Mouse (Mus musculus) CD4-positive, CD25-positive, alpha-beta regulatory T cell, adult 2 months (primary cell): ENCODE measurements around the gene Rgs10.

Experiments
- DNase-seq: peaks from one replicate; pipeline ENCODE4 v3.0.0-alpha.2; 2012; ENCODE audit warnings: low read depth, low spot score

The Rgs10 gene

DNA sequence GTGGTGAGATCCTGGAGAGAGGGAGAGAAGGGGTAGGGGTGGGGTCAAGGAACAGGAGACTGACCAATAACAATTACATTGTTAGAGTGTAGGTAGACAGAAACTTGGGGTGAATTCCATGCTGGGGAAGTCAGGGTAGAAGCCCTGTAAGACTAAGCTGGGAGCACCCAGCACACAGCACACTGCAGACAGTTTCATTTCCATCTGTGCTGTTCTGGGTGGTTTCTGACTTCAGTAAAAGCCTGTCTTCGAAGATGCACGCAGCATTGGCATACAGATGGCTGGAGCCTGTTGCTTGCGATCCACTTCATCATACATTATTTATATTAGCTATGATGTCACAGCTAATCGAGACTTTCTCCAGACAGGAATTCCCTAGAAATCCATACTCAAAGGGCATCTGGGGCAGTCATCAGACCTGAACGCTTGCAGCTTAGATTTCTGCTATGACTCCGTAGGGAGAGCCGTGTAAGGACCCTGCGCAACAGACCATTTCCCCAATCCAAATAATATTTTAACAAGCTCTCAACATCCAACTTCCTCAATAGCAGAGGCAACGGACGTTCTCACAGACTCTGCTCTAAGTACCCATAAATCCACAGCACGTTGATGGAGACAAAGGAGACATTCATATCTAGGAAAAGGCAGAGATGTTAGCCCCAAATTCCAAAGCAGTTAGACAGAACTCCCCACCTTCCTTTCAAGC is 7.7 kb downstream of the Rgs10 start:
- DNase-seq, result peak; percentile 26

GRCm38 (mm10) chr7:128408265-128408664 is 10.3 kb downstream of the Rgs10 start:
- peak; percentile 59 for DNase-seq

GRCm38 (mm10) chr7:128403988-128404387 is 14.6 kb downstream of the Rgs10 start:
- no peak for DNase-seq

- no peak for DNase-seq
Observed at GRCm38 (mm10) chr7:128403586-128403985, 15.0 kb downstream of the Rgs10 start.

- DNase-seq, result no peak
Observed at GRCm38 (mm10) chr7:128403128-128403527, 15.4 kb downstream of the Rgs10 start.

DNA sequence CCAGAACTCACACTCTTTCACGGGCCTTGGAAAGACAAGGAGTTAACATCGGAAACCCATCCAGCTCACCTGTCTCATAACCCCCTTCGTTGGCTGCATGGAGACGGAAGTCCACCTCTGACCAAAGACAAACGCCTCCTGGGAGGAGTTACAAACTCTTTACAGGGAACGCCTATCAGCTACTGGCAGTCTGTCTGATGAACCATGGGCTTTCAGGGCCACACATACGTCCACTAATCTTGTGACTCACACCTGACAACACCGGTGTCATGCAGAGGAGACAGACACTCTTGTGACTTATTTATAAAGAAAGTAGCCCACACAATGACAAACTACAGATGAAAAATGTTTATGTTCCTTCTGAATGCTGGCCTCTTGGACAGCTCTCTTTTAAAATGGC is 16.0 kb downstream of the Rgs10 start:
- no peak for DNase-seq

DNA sequence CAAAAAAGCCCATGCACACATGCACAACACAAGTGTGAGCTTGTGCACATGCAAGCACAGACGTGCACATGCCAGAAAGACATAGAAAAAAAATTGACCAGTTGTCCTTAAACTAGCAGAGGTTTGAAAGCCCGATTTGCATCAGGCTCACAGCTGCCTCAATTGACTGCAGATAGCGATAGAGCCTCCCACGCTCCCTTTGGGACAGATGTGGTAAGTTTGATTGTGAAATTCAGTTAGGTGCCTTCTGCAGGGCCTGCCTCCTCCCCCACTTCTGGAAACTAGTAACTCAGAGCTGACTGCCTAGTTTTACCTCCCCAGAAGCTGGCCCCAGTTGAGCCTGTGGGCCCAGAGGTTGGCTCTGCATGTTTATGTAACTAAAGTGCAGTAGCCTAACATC is 19.9 kb downstream of the Rgs10 start:
- peak; percentile 73 for DNase-seq

DNA sequence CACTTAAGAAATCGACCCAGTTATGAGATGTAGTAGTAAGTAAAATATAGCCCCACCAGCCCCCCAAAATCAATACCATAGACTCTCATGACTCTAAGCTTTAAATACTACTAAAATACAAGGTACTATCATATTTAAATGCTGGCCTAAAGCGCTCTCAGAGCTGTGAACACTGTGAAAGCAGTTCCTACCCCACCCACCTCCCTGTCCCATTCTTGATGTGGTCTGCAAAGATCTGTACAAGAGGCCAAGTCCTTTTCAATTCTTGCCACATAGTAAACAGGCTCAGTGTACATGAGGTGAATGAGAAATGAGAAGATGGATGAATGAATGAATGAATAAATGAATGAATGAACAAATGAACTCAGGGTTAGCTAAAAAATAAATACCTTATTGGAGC is 21.5 kb downstream of the Rgs10 start:
- DNase-seq, result peak; percentile 32

DNA sequence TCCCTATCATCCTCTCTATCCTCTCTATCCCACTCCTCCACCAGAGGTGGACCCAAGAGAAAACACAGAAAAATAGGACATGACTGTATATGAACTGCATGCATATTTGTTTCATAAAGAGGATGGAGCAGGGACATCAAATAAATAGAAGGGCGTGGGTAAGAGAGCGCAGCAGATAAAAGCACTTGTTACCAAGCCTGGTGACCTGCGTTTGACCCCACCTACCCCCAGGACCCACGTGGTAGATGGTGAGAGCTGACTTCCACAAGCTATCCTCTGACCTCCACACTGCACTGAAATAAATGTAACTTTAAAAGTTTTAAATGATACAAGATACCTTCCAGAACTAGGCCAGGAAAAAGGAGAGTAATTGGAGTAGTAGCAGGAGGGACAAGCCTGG is 24.8 kb downstream of the Rgs10 start:
- peak; percentile 69 for DNase-seq

GRCm38 (mm10) chr7:128392972-128393314 is 25.6 kb downstream of the Rgs10 start:
- no peak for DNase-seq

DNA sequence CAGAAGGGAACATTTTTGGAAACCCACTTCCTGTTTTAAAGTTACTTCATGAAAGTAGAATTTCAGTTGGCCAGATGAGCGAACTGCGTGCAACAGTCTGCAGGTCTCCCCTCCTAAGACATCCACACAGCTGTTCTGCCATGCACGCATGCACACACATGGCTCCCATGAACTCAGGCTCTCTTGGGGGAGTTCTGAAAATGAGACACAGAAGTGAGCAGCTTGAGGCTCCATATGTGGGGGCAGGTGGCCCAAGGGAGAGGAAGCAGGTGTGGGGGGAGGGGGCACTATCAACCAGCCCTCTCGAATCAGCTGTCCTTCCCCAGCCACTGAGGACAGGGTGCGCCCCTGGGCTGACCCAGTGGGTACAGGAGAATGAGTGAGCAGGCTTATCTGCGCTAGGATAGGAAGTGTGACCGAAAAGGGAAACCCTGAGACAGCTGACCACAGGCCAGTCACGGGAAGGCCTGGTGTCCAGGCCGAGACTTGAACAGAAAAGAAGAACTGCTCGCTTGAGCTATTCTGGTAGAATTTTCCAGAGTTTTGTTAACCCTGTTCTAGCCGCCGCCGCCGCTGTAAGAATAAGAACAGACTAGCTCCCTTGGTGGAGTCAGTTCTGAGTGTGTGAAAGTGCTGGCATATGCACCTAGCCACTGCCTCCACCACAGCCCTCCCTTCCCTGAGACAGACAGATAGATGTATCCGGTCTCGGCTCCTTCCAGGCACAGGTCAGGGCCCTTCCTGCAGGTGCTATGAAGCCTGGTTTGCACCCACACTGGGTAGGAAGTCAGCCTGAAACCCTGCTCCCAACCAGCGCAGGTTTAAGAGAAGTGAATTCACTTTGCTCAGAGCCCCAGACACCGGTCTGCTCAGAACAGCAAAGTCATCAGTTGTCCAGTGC is 26.2 kb downstream of the Rgs10 start:
- peak; percentile 84 for DNase-seq

DNA sequence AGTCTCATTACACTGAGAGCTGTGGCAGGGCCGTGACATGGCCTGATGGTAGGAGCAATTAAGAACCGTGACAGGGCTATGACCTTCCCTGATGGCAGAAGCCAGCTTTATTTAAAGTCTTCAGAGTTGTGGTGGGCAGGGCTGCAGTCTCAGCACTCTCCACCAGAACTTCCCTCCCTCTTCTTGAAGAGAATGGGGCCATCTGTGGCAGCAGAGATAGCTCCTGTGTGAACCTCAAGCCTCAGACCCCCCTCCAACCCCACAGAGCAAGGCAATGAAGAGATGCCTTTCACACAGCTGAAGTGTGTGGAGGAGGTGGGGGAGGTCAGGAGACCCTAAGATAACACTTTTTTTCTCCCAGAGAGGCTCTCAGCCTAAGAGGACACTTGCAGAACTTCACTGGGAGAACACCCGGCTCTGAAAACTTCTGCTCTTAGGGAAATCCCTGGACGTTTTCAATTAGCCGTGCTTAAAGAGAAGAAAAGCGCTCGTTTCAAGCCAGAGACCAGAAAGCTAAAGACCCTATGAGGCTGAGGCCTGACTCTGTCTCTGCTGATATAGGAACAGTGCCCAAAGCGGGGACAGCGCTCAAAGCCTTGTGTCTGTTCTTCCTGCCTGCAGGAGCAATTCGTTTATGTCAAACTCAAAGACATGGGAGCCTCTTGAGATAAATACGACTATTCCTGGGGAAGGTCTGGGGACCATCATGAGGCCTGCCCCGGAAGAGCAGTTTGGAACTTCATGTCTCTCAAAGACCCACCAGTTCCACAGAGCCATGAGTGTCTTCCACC is 27.1 kb downstream of the Rgs10 start:
- DNase-seq, result peak; percentile 35

DNA sequence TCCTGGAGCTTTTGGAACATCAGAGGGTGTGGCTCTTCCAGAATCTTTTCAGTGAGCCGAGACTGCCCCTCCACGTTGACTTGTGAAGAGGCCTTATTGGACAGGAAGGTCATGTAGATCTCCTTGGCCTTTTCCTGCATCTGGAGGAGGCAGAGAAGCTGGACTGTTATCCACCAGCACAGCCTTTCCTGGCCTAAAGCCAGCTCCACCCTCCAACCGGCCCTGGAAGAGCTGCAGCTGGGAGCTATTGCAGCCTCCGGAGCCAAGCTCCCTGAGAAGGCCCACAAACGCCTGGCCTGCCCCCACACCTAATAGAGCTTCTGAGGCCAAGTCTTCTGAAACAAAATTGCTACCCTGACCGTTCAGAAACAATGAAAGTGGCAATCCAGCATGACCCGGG is 29.6 kb downstream of the Rgs10 start:
- DNase-seq, result no peak

DNA sequence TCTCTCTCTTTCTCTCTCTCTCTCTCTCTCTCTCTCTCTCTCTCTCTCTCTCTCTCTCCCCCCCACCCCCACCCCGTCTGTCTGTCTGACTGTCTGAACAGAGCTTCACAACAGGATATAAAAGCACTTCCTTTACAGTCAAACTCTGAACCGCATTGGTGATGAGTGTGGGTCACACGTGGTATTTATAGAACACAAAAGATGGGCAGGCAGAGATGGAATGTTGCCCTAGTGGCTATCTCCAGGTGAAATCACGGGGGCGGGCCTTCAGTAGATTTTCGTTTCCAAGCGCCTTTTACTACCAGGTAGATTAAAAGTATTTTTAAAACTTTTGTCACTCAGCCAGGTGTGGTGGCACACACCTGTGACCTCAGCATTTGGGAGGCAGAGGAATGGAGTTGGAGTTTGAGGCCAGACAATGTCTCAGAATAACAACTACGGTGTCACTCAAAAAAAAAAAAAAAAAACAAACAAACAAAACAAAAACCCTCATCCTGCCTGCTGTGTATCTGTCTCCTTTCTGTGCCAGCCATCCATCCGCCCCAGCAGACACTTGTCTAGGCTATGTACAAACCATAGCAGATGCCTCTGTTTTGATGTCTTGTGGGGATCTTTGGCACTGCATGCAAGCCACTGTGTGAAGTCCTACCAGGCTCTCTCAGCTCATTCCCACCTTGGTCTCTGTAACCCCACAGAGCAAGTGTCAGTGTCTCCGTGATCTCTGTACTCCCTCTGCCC is 34.7 kb downstream of the Rgs10 start:
- peak; percentile 90 for DNase-seq

- DNase-seq, result no peak
Observed at GRCm38 (mm10) chr7:128383189-128383725, 35.3 kb downstream of the Rgs10 start.

DNA sequence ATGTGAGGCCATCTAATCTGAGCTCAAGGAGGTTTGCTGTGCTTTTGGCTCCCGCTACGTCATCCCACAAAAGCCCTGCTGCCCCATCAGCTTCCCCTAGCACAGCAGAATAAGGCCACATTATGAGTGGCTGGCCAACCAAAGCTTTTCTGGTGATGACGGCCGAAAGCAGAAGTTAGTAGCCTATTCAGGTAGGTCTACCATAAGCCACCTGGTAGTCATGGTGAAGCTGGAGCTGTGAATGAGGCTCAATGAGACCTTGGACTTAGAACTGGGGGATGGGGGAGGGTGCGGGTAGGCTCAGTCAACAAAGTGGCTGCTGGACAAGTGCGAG is 36.1 kb downstream of the Rgs10 start:
- DNase-seq, result no peak

GRCm38 (mm10) chr7:128381811-128382526 is 36.6 kb downstream of the Rgs10 start:
- peak; percentile 75 for DNase-seq

- DNase-seq, result no peak
Observed at GRCm38 (mm10) chr7:128381001-128381400, 37.6 kb downstream of the Rgs10 start.

DNA sequence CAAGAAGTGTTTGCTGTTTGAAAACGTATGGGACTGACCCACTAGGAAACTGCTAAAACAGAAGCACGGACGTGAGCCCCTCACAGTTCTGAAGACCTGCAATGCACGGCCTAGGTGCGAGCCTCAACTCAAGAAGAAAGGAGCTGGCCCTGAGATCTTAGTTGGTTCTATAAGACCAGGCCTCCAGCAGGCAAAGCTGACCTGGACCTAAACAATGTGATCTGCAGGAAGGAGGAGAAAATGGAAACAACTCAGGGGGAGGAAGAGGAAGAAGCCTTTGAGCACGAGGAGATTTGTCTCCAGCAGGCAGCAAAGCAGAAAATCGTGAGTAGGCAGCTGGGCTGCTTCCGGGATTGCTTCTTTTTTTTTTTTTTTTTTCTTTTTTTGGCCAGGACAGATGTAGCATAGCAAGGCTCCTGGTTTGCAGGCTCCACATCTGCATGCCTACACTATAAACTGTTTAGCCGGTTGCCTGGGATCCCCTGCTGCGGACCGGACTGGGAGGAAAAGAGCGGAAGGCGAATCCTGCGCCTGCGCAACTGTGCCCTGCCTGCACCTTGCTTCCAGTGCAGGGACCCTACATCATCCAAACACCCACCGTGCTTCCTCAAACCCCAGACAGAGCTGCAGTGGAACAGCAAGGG is 39.3 kb downstream of the Rgs10 start:
- DNase-seq, result peak; percentile 46

DNA sequence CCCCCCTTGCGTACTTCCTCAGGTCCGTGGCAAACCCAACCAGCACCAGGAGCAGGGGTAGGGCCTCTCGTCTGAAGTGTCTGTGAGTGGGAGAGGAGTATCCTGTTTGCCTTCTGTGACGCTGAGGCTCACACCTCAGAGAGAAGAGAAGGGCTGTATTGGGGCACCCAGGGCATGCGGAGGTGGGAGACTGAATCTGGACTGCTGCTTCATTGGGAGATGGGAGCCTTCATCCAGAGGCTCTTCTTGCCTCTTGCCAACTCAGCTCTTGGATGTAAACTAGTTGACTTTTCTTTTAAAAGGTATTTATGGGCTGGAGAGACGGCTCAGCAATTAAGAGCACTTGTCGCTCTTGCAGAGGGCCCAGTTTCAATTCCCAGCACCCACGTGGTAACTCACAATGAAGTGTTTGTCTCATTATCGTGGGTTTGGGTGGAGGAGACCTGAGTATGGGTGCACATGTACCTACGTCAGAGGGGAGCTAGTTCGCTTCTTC is 42.3 kb downstream of the Rgs10 start:
- DNase-seq, result peak; percentile 85
